Mouse (Mus musculus) kidney, adult 8-10 months (tissue): ENCODE results near the gene Ppard.
A peak's percentile ranks its signal among the peaks of the same experiment; 100 is the strongest.

Experiments used
- DNase-seq, 2 experiments: peaks; one replicate each; pipeline ENCODE4 v3.0.0; 2022

Ppard gene

DNA sequence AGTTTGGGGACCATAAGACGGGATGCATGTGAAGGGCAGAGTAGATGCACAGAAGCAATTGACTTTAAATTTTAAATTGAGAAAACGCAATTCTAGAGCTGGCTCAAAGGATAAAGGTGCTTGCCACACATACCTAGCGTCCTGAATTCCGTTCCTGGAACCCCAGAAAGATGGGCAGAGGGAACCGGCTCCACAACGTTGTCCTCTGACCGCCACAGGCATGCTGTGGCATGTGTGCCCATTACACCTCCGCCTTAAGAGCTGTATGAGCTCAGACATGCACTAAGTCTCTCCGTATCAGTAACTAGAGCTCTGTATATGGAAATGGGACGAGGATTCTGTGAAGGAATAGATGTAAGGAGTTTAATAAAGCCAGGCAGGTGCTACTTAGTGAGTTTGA lies 7.9 kb upstream of the Ppard start:
- no peak for DNase-seq

DNA sequence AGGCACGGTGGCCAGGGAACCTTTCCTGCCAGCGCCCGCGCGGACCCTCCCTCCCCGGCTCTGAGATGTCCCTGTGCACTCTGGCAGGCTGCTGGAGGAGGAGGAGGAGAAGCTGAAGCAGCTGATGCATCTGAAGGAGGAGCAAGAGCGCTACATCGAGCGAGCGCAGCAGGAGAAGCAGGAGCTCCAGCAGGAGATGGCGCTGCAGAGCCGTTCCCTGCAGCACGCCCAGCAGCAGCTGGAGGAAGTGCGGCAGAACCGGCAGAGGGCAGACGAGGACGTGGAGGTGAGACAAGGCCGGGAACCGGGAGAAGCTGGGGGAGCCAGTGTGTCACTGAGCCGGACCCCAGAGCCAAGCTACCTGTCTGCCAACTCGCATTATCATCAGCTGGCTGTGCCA lies 6.5 kb upstream of the Ppard start:
- peak; percentile 90 to 93 for DNase-seq

DNA sequence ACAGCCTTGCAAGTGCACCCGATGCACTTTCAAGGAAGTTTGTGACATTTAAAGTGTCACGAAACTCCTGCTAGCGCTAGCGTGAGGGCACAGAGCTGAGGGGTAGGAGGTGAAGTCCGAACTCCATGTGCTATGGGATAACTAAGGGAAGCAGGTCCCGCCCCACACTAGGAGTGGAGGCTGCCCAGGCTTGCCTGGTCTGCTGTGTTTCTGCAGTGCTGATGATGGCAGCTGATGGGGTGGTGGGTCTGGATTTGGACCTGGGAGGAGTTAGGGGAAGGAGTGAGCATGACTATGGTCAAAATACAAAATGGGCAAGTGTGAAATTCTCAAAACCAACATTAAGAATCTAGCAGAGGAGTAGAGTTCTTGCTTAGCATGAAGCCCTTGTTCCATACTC lies 2.0 kb upstream of the Ppard start:
- DNase-seq = no peak

DNA sequence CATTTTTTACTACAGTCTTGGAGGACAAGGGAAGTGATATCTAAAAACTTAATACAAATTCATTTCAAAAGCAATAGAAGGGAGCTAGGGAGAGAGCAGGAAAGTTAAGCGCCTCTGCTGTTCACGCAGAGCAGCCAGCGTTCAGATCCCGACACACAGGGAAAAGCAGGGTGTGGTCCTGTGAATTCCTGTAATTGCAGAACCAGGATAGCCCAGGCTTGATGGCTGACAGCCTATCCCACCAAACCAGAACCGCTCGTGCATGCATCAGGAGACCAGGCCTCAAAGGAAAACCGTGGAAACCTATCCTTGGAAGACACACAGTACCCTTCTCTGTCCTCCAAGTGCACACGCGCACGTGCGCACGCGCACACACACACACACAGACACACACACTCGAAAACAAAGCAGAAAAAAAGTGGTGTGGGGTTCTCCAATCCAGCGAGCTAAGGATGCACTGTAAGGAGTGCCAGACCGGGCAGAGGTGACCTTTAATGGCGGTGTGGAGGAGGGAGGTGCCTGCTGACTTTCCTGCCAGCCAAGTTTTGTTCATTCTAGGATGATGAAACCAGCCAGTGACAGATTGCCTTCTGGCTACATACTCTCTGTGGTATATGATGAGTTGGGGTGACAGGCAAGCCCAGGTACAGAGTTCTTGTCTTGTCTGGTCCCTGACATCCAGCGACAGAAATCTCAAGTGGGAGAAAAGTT lies 1.3 kb upstream of the Ppard start:
- DNase-seq = no peak

DNA sequence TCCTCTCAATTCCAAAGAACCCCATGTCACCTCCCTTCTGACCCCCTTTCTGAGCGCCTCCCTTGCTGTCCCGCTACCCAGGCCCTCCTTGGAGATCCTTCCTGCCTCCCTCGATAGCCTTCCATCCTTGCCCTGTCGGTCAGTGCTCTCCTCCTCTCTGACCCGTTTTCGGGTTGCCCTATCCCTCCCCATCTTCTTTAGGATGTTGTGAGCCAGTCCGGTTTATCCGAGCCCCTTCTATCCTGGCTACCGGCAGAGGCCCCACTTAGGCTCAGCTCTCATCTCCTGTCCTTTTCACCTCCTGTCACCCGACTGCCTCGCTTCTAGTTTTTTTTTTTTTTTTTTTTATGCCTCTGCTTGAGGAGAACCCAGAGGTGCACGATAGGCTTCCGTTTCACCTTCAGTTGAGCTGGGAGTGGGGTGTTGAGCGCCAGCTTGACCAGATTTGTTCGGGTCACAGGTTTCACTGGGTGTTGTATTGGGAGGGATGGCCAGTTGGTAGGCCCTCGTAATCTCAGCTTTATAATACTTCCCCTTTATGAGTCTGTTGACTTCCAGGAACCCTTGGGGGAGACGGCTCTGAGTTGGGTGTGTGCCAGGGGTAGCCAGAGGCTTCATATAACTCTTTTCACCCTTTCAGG lies 711 bp downstream of the Ppard start:
- peak in 1 of 2 experiments; percentile 31 for DNase-seq

DNA sequence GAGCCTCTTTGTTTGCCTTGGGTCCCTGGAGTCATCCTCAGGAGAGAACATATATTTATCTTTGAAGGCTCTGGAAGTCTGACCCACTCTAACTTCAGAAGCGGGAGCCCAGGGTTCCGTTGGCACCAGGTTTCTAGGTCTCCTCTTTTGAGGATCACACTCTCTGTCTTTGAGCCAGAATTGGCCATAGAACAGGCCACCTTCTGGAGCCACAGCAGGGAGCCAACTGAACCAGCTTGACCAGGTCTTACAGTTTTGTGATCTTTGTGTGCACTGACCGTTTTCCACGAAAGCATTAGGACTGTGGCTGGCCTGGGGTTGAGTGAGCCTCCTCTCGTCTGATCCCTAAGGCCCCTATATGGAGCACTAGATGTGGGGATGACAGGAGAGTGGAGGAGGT lies 2.1 kb downstream of the Ppard start:
- DNase-seq = no peak

DNA sequence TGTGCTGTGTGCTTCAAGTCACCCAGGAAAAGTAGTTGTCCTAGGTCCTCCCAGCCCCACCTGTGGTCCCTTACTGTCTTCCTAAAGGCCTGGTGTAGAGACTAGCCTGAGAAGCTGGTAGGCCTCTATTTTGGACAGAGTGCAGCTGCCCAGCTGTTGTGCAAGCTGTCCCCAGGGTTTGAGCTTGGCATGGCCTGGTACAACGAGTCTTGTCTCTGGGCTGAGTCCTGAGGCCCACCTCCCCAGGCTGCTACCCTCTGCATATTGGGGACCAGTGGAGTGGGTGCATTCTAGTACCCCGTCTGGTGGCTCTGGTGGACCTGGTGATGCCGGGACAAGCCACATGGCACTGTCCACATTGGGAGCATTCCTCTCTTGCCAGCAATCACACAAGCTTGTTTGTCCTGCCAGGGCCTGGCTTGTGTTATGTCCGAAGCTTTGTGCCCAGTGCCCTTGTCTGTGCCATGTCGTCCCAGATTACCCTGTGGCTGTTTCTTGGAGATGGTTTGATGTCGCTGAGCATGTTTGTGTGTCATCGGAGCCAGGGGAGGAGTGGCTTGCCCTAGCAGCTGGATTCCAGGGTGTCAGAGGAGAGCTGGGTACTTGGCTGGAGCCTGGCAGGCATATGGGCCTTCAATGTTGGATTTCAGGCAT lies 3.6 kb downstream of the Ppard start:
- DNase-seq = no peak

DNA sequence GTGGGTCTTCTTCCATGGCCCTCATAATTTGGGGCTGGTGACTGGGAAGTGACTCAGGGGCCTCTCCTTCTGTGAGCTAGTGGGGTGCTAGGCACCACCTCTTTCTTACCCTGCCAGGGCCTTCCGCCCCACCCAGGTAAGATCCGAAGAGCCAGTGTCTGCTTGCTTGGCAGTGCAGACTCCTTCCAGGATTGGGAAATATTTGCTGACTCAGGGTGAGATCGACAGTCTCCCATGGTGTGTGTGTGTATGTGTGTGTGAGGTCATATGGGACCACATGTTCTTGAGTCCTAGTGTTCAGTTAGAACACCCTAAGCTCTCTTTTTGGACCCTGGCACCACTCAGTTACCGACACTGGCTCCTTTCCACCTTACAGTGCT lies 4.1 kb downstream of the Ppard start:
- DNase-seq = no peak

DNA sequence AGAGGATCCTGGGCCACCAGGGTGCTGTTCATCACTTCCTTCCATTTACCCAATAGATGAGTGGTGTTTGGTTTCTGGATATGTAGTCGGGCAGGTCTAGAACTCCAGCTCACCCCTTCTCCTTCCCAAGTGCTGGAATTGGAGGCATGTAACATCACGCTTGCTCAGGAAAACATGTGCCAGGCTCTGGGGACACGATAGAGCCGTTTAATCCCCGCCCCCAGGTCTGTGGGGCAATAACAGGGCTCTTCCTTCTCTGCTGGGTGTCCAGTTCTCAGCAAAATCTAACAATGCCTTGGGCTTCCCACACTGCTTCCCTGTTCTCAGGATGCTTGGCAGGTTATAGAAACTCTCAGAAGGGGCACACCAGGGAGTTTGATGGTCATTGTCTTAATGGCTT lies 4.9 kb downstream of the Ppard start:
- DNase-seq = no peak

DNA sequence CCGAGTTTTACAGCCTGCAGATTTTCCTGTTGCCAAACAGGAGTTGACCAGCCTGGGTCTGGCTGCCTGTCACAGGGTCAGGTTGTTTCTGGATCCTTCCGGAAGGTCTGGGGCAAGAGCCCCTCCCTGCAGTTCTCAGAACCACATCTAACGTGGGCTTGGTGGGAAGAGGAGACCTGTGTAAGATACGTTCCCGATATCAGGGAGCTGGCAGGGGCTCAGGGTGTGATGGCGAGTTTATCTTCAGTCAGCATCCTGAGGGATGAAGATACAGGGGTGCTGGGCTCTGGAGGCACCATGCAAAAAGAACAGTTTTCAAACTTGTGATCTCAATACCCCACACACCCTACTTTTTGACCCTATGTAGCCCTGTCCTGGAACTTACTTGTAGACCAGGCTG lies 5.4 kb downstream of the Ppard start:
- no peak for DNase-seq

DNA sequence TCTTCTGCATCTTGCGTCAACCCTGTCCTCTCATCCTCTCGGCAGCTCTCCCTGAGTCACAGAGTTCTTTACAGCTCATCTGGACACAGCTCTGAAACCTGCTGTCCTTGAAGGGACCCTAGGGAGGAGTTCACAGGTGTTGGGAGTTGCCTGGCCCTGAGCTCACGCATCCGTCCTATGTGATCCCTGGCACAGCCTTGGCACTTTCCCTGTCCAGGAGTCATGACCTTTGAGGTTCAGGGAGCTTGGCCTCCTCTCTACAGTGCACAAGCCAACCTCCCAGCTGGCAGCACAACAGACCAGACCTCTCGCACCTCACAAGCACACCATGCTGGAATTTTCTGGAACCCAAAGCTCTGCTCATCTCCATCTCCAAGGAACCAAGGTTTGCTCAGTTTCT lies 8.3 kb downstream of the Ppard start:
- DNase-seq = no peak

DNA sequence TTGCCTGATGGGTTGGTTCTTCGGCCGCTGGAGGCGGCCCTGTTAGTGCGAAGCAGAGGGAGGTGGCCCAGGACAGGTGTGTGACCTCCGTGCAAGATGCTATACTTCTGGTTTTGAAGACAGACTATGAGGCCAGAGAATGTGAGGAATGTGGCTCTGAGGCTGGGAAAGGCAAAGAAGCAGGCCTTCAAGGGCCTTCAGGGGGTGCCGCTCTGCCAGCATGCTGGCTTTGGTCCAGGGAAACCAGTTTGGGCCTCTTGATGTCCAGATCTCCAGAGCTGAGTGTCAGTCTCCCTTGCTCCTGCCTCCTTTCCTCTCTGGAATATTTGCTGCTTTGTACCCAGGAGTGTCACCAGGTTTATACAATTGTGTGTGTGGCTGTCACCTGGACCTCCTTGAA lies 9.8 kb downstream of the Ppard start:
- DNase-seq = no peak

DNA sequence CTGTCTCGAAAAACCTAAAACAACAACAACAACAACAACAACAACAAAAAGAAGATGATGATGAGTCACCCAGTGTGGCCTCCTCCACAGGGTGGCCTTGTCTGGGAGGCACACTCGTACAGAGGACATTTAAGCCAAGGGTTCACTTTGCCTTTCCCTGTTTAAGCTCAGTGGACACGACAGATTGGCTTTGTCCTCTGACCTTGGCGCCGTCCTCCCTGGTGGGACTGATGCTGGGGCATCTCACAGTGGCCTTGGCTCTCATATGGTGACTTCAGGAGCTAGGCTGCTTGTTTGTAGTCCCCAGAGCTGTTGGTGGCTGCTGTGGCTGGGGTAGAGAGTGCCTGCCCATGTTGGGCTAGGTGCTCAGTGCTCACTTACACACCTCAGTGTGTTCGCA lies 11.7 kb downstream of the Ppard start:
- no peak for DNase-seq

DNA sequence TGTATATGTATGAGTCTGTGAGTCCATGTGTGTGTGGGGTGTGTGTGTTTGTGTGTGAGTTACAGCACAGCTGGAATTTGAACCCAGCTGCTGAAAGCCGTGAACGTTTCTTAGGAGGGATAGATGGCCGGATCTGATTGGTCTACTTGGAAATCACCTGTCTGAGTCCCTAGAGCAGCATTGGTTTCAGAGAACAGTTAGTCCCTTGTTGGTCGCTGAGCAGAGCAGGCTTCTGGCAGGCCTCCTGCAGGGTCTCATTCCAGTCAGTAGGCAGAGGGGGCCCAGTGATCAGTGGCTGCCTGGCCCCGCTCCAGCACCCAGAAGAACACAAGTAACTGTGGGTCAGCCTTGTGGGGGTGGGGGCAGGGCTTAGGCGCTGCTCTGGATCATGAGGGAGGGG lies 12.2 kb downstream of the Ppard start:
- DNase-seq = no peak

DNA sequence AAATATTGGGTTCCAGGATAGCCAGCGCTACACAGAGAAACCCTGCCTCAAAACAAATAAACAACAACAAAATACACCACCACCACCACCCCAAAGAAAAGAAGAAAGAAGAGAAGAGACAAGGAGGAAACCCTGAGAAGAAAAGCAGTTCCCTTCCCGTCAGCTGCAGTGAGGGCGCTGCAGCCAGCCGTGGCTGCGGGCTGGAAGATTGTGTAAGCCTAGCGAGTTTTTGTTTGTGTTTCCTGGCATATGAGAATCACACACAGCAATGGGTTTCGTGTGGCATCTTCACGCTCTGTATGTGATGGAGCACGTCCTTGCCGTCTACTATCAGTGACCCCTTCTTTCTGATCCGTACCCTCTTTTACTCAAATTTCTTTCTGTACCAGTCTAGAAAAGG lies 14.1 kb downstream of the Ppard start:
- DNase-seq = no peak

DNA sequence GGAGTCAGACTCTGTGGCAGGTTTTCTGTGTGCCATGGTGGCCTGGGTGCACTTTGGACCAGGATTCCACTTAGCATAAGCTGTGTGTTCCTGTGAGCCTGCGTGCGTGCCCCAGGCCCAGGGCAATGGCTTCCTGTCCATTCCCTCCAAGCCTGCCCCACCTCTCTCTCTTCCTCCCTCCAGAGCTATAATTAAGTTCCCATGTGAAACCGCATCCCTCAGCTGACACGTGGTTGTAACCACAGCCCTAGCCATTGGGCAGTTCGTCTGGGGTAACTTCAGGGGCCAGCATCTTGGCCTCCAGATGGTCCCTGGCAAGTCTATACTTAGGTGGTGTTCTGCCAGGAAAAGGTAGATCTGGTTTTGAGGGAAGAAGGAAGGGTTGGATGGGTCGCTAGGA lies 15.1 kb downstream of the Ppard start:
- peak in 1 of 2 experiments; percentile 29 for DNase-seq

DNA sequence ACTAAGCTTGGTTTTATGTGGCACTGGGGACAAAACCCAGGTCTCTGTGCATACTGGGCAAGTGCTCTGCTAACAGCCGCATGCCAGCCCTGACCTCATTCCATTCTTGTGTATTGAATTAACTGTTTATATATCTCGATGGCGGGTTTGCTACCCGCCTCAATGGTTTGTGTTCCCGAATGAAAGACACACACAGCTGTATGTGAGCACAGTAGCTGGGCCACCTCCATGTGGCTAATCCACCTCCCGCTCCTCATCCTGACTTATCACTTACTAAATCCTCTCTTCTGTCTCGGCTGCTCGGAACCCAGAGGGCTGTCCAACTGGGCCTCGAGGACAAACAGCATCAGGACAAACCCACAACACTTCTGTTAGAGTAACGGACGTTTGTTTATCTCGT lies 16.6 kb downstream of the Ppard start:
- DNase-seq = no peak

DNA sequence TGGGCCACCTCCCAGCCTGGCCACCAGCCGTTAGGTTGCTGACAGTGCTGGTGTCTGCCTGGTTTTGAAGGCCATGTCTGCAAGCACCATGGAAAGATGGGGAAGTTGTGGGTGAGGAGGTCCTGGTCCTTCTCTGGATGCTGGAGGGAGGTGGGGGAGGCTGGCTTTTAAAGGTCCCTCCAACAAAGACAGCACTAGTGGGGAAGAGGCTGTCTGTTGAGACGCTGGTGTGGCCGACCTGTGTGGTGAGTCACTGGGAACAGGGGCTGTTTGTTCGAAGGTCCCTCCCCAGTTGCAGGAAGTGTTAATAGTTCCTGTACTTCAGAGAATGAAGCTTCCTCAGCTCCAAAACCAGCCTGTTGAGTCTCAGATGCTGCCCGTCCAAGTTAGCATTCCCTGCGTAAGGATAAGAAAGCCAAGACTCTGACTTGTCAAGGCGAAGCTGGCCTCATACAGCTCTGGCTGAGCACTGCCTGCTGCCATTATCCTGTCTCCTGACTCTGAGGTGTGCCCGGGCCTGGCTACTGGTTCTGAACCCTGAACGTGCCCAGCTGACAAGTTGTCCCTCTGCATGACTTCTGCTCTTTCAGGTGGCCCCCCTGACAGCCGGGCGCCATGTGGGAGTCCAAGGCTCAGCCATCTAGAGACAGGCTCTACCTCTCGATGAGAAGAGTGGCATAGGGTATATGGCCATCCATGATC lies 19.2 kb downstream of the Ppard start:
- no peak for DNase-seq

DNA sequence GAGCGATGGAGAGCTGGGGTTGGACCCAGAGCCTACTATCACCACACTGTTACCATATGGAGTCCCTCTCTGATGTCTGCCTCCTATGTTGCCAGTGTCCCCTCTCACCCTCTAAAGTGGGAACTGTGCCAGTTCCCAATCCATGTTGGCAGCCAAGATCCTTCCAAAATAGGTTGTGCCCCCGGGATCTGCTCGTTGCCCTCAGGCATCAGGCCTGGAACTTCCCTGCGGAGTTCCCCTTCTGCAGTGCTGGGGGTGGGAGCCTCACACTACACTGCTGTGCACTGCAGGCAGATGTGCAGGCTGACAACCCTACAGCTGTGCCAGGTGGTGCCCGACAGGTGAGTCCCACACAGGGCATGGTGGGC lies 19.8 kb downstream of the Ppard start:
- DNase-seq = no peak

DNA sequence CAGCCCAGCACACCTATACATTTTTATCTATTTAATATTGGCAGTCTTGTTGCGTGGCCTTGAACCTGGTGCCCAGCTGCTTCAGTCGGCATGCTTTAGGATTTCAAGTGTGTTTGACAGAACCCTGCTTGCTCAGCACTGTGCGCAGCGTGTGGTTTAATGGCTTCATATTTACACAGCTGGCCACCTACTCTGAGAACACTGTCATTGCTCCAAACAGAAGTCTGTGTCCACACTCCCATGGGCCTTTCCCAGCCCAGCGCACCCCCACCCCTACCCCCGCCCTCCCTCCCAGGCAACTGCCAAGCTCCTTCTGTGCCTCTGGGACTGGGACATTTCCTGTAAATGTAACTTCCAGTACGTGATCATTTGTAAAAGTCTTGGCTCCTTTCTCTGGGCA lies 20.7 kb downstream of the Ppard start:
- no peak for DNase-seq

DNA sequence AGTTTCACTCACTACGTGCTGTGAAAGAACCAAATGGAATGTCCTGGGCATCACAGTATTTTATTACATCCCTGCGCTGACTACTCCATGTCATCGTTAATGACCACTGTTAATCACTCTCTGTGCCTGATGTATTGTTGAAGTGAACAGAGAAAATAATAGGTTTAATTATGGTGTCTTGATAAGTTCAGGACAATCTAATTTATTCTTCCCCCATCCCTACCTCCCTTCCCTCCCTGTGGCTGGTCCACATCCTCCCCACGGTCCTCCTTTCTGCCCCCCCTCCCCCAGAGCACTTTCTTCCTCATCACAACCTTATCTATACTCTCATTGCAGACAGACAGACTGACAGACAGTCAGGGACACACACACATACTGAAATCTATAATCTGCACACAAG lies 22.3 kb downstream of the Ppard start:
- no peak for DNase-seq

DNA sequence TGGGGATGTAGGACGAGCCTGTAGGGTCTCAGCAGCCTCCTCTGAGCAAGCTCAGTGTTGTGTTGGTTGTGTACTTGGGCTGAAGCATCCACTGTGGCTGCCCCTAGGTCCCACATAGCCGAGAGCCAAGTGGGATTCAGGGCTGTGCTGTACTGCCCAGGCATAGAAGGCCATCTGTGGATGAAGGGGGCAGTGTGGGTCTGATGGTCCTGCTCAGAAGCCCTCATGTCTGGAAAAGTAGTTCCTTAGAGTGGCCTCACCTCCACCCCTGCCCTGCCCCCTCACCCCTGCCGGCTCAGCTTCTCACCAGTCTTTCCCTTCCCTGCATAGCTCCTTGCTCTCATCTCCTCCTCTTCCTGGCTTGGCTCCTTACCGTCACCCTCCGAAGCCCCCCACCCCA lies 23.2 kb downstream of the Ppard start:
- DNase-seq = no peak

DNA sequence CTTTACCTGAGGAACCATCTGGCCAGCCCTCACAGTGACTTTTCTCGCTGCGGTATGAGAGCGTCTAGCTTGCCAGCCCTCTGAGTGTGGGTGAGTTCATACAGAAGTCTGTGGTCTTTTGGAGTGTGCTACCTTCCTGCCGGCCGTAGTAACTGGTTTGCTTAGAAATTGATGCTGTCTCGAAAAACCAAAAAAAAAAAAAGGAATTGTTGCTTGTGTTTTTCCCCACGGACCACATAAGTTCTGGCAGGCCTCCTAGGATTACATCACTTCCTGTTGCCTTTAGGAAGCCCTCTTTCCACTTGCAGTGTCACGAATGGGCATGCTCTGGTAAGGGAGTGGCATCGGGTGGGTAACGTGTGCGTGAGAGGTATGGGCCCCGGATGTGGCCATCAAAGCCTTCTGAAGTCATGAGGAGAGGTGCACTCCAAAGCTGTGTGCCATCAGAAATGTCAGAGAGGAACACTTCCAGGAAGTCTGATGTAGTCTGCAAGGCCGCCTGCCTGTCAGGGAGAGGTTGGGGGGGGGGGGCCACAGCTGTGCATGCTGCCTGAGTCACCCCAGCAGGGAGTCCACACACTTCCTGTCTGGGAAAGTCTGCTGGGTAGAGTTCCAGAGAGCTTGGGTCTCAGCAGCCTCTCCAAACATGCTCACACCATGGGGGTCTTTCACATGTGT lies 24.3 kb downstream of the Ppard start:
- DNase-seq = peak; percentile 53 to 60
